ENCODE assay signal across 25 mouse cellular contexts in genomic region chr10:111789264-111789663, GRCm38 (mm10).
"Had no signal": no experiment of that assay in that cellular context is flagged by ENCODE, and none has a peak within 500 bp of the region (broad histone marks: within the 10 kb centered on the region; RNA-seq: fewer than 3 reads in every experiment).

No protein-coding gene starts in this region.

- ATAC-seq: forebrain, postnatal 0 days; hindbrain, embryonic 16.5 days; inflammation-experienced regulatory T-cells, adult 6 months; intestine, embryonic 15.5 days; intestine, postnatal 0 days; liver, embryonic 12.5 days had no signal

- H3K27ac ChIP-seq: gastrocnemius, adult 2 months; heart, adult 2 months; heart, embryonic 13.5 days; heart, embryonic 15.5 days; hindbrain, embryonic 10.5 days; hindbrain, embryonic 12.5 days; hindbrain, embryonic 14.5 days; intestine, embryonic 15.5 days; left cerebral cortex, adult 2 months; limb, embryonic 15.5 days; liver, embryonic 12.5 days; liver, embryonic 14.5 days had no signal

- H3K27me3 ChIP-seq: heart, embryonic 13.5 days; heart, embryonic 15.5 days; hindbrain, embryonic 12.5 days; intestine, embryonic 15.5 days; limb, embryonic 15.5 days; liver, embryonic 12.5 days had no signal

- H3K36me3 ChIP-seq: heart, embryonic 13.5 days; heart, embryonic 15.5 days; hindbrain, embryonic 10.5 days; hindbrain, embryonic 12.5 days; intestine, embryonic 15.5 days; limb, embryonic 15.5 days; liver, embryonic 12.5 days had no signal

- H3K9ac ChIP-seq: forebrain, postnatal 0 days; heart, embryonic 13.5 days; heart, embryonic 15.5 days; hindbrain, embryonic 12.5 days; hindbrain, embryonic 14.5 days; intestine, embryonic 15.5 days; limb, embryonic 15.5 days; liver, embryonic 12.5 days; liver, embryonic 14.5 days had no signal

- H3K4me3 ChIP-seq: gastrocnemius, adult 2 months; heart, adult 2 months; heart, embryonic 13.5 days; heart, embryonic 15.5 days; hindbrain, embryonic 10.5 days; hindbrain, embryonic 12.5 days; intestine, embryonic 15.5 days; left cerebral cortex, adult 2 months; limb, embryonic 15.5 days; liver, embryonic 12.5 days had no signal

- H3K9me3 ChIP-seq: heart, embryonic 13.5 days; heart, embryonic 15.5 days; hindbrain, embryonic 10.5 days; hindbrain, embryonic 12.5 days; intestine, embryonic 15.5 days; limb, embryonic 15.5 days; liver, embryonic 12.5 days had no signal

- DNase-seq: forebrain, postnatal 0 days; gastrocnemius, adult 2 months; gastrocnemius, postnatal 10 days; gastrocnemius, postnatal 25 days; heart, adult 2 months; heart, postnatal 4 days; kidney, adult 18-20 months; kidney, adult 8-10 months; kidney, postnatal 10 days; kidney, postnatal 36 days; layer of hippocampus, adult 9-11 months had no signal

- H3K4me2 ChIP-seq: heart, embryonic 11.5 days; heart, embryonic 13.5 days; heart, embryonic 15.5 days; hindbrain, embryonic 12.5 days; hindbrain, embryonic 14.5 days; intestine, embryonic 15.5 days; limb, embryonic 15.5 days; liver, embryonic 12.5 days had no signal

- H3K4me1 ChIP-seq: intestine, embryonic 15.5 days; liver, embryonic 12.5 days had no signal
